Mouse (Mus musculus) olfactory bulb, adult 2 months (tissue): ENCODE data around the gene Hexim2.

Experiments used
- CTCF ChIP-seq: fragments of 200-500 bp; IDR thresholded peaks from 2 replicates; pipeline ENCODE4 v1.5.1; 2012; ENCODE audit warnings: low read depth, mild to moderate bottlenecking, low read length, moderate library complexity; ENCODE audit not compliant: insufficient read depth
- POLR2A ChIP-seq: fragments of 200-500 bp; IDR thresholded peaks from 2 replicates; pipeline ENCODE4 v1.6.1; 2012; ENCODE audit warnings: mild to moderate bottlenecking, low read depth, low read length, moderate library complexity; ENCODE audit not compliant: insufficient read depth

DNA sequence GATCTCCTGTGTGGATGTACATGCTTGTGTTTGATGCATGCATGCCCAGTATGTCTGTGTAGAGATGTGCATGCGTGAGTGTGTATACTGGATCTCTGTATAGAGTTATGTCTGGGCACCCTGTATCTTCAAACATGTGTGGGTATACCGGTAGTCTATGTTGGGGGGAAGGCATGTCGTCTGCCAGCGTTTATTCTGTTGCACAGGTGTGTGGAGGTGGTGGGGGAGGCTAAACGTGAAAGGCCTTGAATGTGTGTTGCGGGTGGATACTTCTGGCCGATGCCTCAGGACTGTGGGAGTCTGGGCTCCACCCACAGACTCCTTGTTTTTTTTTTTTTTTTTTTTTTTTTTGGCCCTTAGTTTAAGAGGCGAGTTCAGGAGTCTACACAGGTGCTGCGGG lies 49.1 kb downstream of the Hexim2 start:
- TF ChIP-seq CTCF (no peak), POLR2A (no peak)
